ENCODE assay signal across 8 mouse cellular contexts in the genomic region with DNA sequence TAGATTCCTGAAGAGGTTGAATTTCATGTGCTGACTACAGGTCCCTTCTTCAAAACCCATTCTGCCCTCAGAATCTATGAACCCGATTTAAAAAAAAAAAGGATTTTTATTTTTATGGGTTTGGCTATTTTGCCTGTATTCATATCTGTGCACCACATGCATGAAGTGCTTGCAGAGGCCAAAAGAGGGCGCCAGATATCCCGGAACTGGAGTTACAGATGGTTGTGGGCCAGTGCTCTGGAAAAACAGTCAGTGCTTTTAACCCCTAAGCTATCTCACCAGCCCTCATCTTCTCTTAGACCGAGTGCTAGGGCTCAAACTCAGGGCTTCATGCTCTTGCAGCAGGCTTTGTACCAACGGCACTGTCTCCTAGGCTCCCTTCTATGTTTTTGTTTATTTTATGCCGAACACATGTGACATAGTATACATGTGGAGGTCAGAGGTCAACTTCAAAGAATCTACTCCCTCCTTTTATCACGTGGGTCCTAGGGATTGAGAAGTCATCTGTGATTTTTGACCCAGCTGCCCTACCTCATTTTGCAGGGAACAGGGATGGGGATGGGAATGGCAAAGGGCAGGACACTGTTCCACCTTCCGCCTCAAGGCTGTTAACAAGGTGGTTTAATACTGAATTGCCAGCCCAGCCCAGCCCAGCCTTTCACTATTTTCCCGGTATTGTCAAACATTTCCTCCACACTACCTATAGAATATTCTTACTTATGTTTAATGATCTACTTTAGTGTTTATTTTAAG. TPM values are rescaled to one million over a fixed set of nuclear protein-coding genes. Genes with fewer than 3 reads are reported as not detected.
A peak's percentile ranks its signal among the peaks of the same experiment; 100 is the strongest.
DNase-seq lines count a peak whose midpoint lies in the region; ATAC-seq and TF ChIP-seq lines count a peak whose summit lies in the region.

No protein-coding gene starts in this region.

- no peaks in the 10 kb centered on the region for H3K36me3 ChIP-seq in midbrain, postnatal 0 days (ENCODE audit: insufficient read depth, low read length)
- H3K36me3 ChIP-seq in midbrain, embryonic 13.5 days: no peaks in the 10 kb centered on the region
- H3K36me3 ChIP-seq in kidney, adult 2 months (ENCODE audit: control insufficient read depth, insufficient read depth, low read length): no peaks in the 10 kb centered on the region

- no peak overlapping the region for H3K27ac ChIP-seq in midbrain, postnatal 0 days (ENCODE audit: low read depth, low read length)
- no peak overlapping the region for H3K27ac ChIP-seq in midbrain, embryonic 13.5 days
- H3K27ac ChIP-seq in kidney, adult 2 months (ENCODE audit: insufficient read depth, low read depth, low read length): no peak overlapping the region

- no peak for TF ChIP-seq POLR2A in kidney, adult 2 months (IDR thresholded peaks at IDR 0.05; ENCODE audit: low read depth, low read length)

- no peak overlapping the region for H3K4me3 ChIP-seq in midbrain, postnatal 0 days (ENCODE audit: low read depth, low read length)
- no peak overlapping the region for H3K4me3 ChIP-seq in midbrain, embryonic 13.5 days (replicated peaks)
- no peak overlapping the region for H3K4me3 ChIP-seq in kidney, adult 2 months (ENCODE audit: insufficient read depth, low read depth, low read length)

- peak; percentile 58 for DNase-seq in adrenal gland, postnatal 14 days
- DNase-seq in adrenal gland, postnatal 4 days (ENCODE audit: low spot score in 2 of 2): no peak
- no peak for DNase-seq in midbrain, postnatal 0 days (ENCODE audit: low spot score)
- peak; percentile 32 for DNase-seq in kidney, adult 2 months
- peak; percentile 16 for DNase-seq in thymus, postnatal 0 days (ENCODE audit: low spot score)
- no peak for DNase-seq in left cerebral cortex, adult 11 months (ENCODE audit: low spot score)
- no peak for DNase-seq in layer of hippocampus, adult 9-11 months

- TF ChIP-seq CTCF in midbrain, postnatal 0 days (IDR thresholded peaks at IDR 0.05): peak; percentile 34; the same call in 1 of the 2 replicates
- peak; percentile 40 for TF ChIP-seq CTCF in kidney, adult 2 months (conservative IDR thresholded peaks at IDR 0.05; ENCODE audit: insufficient read depth, insufficient read length, low read depth, low read length)

- no peak overlapping the region for H3K4me2 ChIP-seq in midbrain, postnatal 0 days (ENCODE audit: low read depth, low read length, poor library complexity, severe bottlenecking)
- H3K4me2 ChIP-seq in midbrain, embryonic 13.5 days (replicated peaks): no peak overlapping the region

- H3K9me3 ChIP-seq in midbrain, postnatal 0 days (ENCODE audit: low read length): no peaks in the 10 kb centered on the region
- no peaks in the 10 kb centered on the region for H3K9me3 ChIP-seq in midbrain, embryonic 13.5 days

- H3K27me3 ChIP-seq in midbrain, postnatal 0 days (ENCODE audit: insufficient read depth, low read length): no peaks in the 10 kb centered on the region
- H3K27me3 ChIP-seq in midbrain, embryonic 13.5 days: no peaks in the 10 kb centered on the region
- no peaks in the 10 kb centered on the region for H3K27me3 ChIP-seq in kidney, adult 2 months (replicated peaks; ENCODE audit: control insufficient read depth, insufficient read depth, low read length)

- no peaks in the 10 kb centered on the region for H3K4me1 ChIP-seq in midbrain, postnatal 0 days (ENCODE audit: insufficient read depth, low read length)
- no peaks in the 10 kb centered on the region for H3K4me1 ChIP-seq in midbrain, embryonic 13.5 days (replicated peaks)
- H3K4me1 ChIP-seq in kidney, adult 2 months (ENCODE audit: control insufficient read depth, insufficient read depth, low read length): no peaks in the 10 kb centered on the region

- no peak overlapping the region for H3K9ac ChIP-seq in midbrain, postnatal 0 days (replicated peaks; ENCODE audit: low read length, poor library complexity, severe bottlenecking)
- H3K9ac ChIP-seq in midbrain, embryonic 13.5 days (replicated peaks): no peak overlapping the region

- 59% methylated on average over 9 of the region's 9 CpGs for WGBS in midbrain, postnatal 0 days
- WGBS in midbrain, embryonic 13.5 days: 61% methylated on average over 9 of the region's 9 CpGs
- 51% methylated on average over 9 of the region's 9 CpGs for WGBS in kidney, adult 2 months

- no peak for ATAC-seq in midbrain, postnatal 0 days (ENCODE audit: low FRiP score)
- no peak for ATAC-seq in midbrain, embryonic 13.5 days

RNA-seq across cellular contexts. Expression of a gene that starts 30.3 kb away (rescaled TPM):
- 10.5 and 13.9 TPM in 2 replicates for total RNA-seq in adrenal gland, postnatal 14 days (2021)
- total RNA-seq in adrenal gland, postnatal 4 days (2021): 10 to 100 TPM; 11.0 to 19.9 TPM
- 94.6 and 110 TPM in 2 replicates for total RNA-seq in midbrain, postnatal 0 days (2014; rRNA removed)
- polyA plus RNA-seq in midbrain, postnatal 0 days (2015; fragmentation: Nextera tagmentation; extraction: Ambion mirVana): 74.5 and 74.6 TPM in 2 replicates
- polyA plus RNA-seq in midbrain, embryonic 13.5 days (2015; fragmentation: Nextera tagmentation; extraction: Ambion mirVana): 45.6 and 46.1 TPM in 2 replicates
- 178 and 213 TPM in 2 replicates for polyA plus RNA-seq in kidney, adult 2 months (2012; rRNA removed)
- 8.9 and 10.5 TPM in 2 replicates for polyA plus RNA-seq in thymus, postnatal 0 days (2015; fragmentation: Nextera tagmentation; extraction: Ambion mirVana)

Comparison
In these comparisons a context has a peak if more than half of its experiments do, and no peak if none do; other contexts are left out.
1. DNase-seq: peak in adrenal gland, postnatal 14 days (single experiment), kidney, adult 2 months (single experiment) and thymus, postnatal 0 days (single experiment); none in adrenal gland, postnatal 4 days (0 of 2), midbrain, postnatal 0 days (single experiment), left cerebral cortex, adult 11 months (single experiment) and layer of hippocampus, adult 9-11 months (single experiment).